ENCODE assay signal across 9 mouse cellular contexts in genomic region chr14:61650291-61650960, GRCm38 (mm10). TPM values are rescaled to one million over a fixed set of nuclear protein-coding genes. Genes with fewer than 3 reads are reported as not detected.
DNase-seq lines count a peak whose midpoint lies in the region; ATAC-seq and TF ChIP-seq lines count a peak whose summit lies in the region.
"Had no signal": no experiment of that assay in that cellular context is flagged by ENCODE, and none has a peak within 500 bp of the region (broad histone marks: within the 10 kb centered on the region; RNA-seq: fewer than 3 reads in every experiment).

No protein-coding gene starts in this region.

- H3K4me2 ChIP-seq in hindbrain, postnatal 0 days (ENCODE audit: low read depth, low read length) = no peak overlapping the region
- H3K4me2 ChIP-seq in hindbrain, embryonic 13.5 days = no peak overlapping the region
- H3K4me2 ChIP-seq in forebrain, postnatal 0 days (ENCODE audit: low read depth) = no peak overlapping the region

- ATAC-seq in hindbrain, postnatal 0 days = no peak
- no peak for ATAC-seq in hindbrain, embryonic 13.5 days (ENCODE audit: low FRiP score)
- no peak for ATAC-seq in forebrain, postnatal 0 days
- ATAC-seq in erythroid progenitor cell, adult 5-6 weeks (replicated peaks; ENCODE audit: low FRiP score, poor library complexity, severe bottlenecking) = no peak

- TF ChIP-seq CTCF in hindbrain, postnatal 0 days (IDR thresholded peaks at IDR 0.05; ENCODE audit: low read depth) = peak; percentile 75
- TF ChIP-seq CTCF in forebrain, postnatal 0 days (IDR thresholded peaks at IDR 0.05; ENCODE audit: low read depth) = peak; percentile 76

- peak; percentile 77 for DNase-seq in hindbrain, postnatal 0 days (ENCODE audit: low spot score)
- peak; percentile 41 to 42 for DNase-seq in B cell, adult 2 months
- peak; percentile 25 for DNase-seq in ZHBTc4 (ENCODE audit: low read depth, low spot score)
- DNase-seq in forebrain, postnatal 0 days = peak; percentile 82
- peak; percentile 28 for DNase-seq in left cerebral cortex, postnatal 4 days
- peak; percentile 72 for DNase-seq in naive thymus-derived CD4-positive, alpha-beta T cell, adult 2 months (ENCODE audit: low read depth)

- H3K36me3 ChIP-seq in hindbrain, postnatal 0 days (ENCODE audit: insufficient read depth, low read length) = no peaks in the 10 kb centered on the region
- no peaks in the 10 kb centered on the region for H3K36me3 ChIP-seq in hindbrain, embryonic 13.5 days
- no peaks in the 10 kb centered on the region for H3K36me3 ChIP-seq in forebrain, postnatal 0 days (ENCODE audit: insufficient read depth)
- H3K36me3 ChIP-seq: embryonic facial prominence, embryonic 12.5 days had no signal

- intact Hi-C loops in left cerebral cortex, postnatal 4 days (cut with DNase I) = loop anchor here (5.0 to 10.0 kb wide), 2 partner anchors 597 to 684 kb away; no protein-coding TSS in a partner anchor

- no peak overlapping the region for H3K4me3 ChIP-seq in hindbrain, postnatal 0 days (ENCODE audit: low read length)
- H3K4me3 ChIP-seq in hindbrain, embryonic 13.5 days = no peak overlapping the region
- no peak overlapping the region for H3K4me3 ChIP-seq in forebrain, postnatal 0 days (ENCODE audit: low read depth, low read length)
- H3K4me3 ChIP-seq: embryonic facial prominence, embryonic 12.5 days had no signal

- no peak overlapping the region for H3K27ac ChIP-seq in hindbrain, postnatal 0 days
- no peak overlapping the region for H3K27ac ChIP-seq in hindbrain, embryonic 13.5 days
- no peak overlapping the region for H3K27ac ChIP-seq in forebrain, postnatal 0 days (ENCODE audit: low read depth, low read length)
- H3K27ac ChIP-seq: embryonic facial prominence, embryonic 12.5 days had no signal

- H3K9ac ChIP-seq in hindbrain, postnatal 0 days (replicated peaks; ENCODE audit: low read length) = no peak overlapping the region
- no peak overlapping the region for H3K9ac ChIP-seq in hindbrain, embryonic 13.5 days
- no peak overlapping the region for H3K9ac ChIP-seq in forebrain, postnatal 0 days
- H3K9ac ChIP-seq: embryonic facial prominence, embryonic 12.5 days had no signal

- H3K4me1 ChIP-seq in hindbrain, postnatal 0 days (ENCODE audit: insufficient read depth, low read length) = peaks cover 4% of the 10 kb centered on the region; the same call in 1 of the 2 replicates
- peaks cover 9% of the 10 kb centered on the region for H3K4me1 ChIP-seq in hindbrain, embryonic 13.5 days (replicated peaks)
- 0 out of 2 replicates have a peak, but pooled peaks cover 3% of the 10 kb centered on the region for H3K4me1 ChIP-seq in forebrain, postnatal 0 days (ENCODE audit: insufficient read depth)

- 42% methylated on average over 9 of the region's 9 CpGs for WGBS in hindbrain, postnatal 0 days
- 40% methylated on average over 9 of the region's 9 CpGs for WGBS in hindbrain, embryonic 13.5 days
- 36% methylated on average over 9 of the region's 9 CpGs for WGBS in forebrain, postnatal 0 days

- no peaks in the 10 kb centered on the region for H3K27me3 ChIP-seq in hindbrain, postnatal 0 days (ENCODE audit: insufficient read depth, low read length)
- H3K27me3 ChIP-seq in hindbrain, embryonic 13.5 days = no peaks in the 10 kb centered on the region
- H3K27me3 ChIP-seq in forebrain, postnatal 0 days (ENCODE audit: insufficient read depth, low read length) = no peaks in the 10 kb centered on the region
- H3K27me3 ChIP-seq: embryonic facial prominence, embryonic 12.5 days had no signal

- no peaks in the 10 kb centered on the region for H3K9me3 ChIP-seq in hindbrain, postnatal 0 days (ENCODE audit: low read length)
- no peaks in the 10 kb centered on the region for H3K9me3 ChIP-seq in hindbrain, embryonic 13.5 days
- no peaks in the 10 kb centered on the region for H3K9me3 ChIP-seq in forebrain, postnatal 0 days (ENCODE audit: low read length)
- H3K9me3 ChIP-seq: embryonic facial prominence, embryonic 12.5 days had no signal

RNA-seq across cellular contexts. Expression of gene Kcnrg, which starts 43.2 kb away (rescaled TPM):
- 1.2 and 2.5 TPM in 2 replicates for total RNA-seq in hindbrain, postnatal 0 days (2014; rRNA removed)
- 1.5 TPM in 2 replicates for polyA plus RNA-seq in hindbrain, postnatal 0 days (2015; fragmentation: Nextera tagmentation; extraction: Ambion mirVana)
- 3.6 and 4.0 TPM in 2 replicates for polyA plus RNA-seq in hindbrain, embryonic 13.5 days (2015; fragmentation: Nextera tagmentation; extraction: Ambion mirVana)
- total RNA-seq in forebrain, postnatal 0 days (2014; rRNA removed) = 4.1 and 4.4 TPM in 2 replicates
- polyA plus RNA-seq in forebrain, postnatal 0 days (2015; fragmentation: Nextera tagmentation; extraction: Ambion mirVana) = 1.6 and 2.6 TPM in 2 replicates
- total RNA-seq in left cerebral cortex, postnatal 4 days (2021) = 1 to 10 TPM; 3.3 to 3.8 TPM
- total RNA-seq in erythroid progenitor cell, adult 5-6 weeks (2015; ENCODE audit: low replicate concordance) = not detected in 2 replicates
- not detected in 2 replicates for total RNA-seq in erythroid progenitor cell, adult 5-6 weeks (2017; ENCODE audit: low replicate concordance)

RNA-seq across cellular contexts. Expression of gene Trim13, which starts 52.4 kb away (rescaled TPM):
- total RNA-seq in hindbrain, postnatal 0 days (2014; rRNA removed) = 8.5 and 13.1 TPM in 2 replicates
- polyA plus RNA-seq in hindbrain, postnatal 0 days (2015; fragmentation: Nextera tagmentation; extraction: Ambion mirVana) = 28.1 and 28.6 TPM in 2 replicates
- polyA plus RNA-seq in hindbrain, embryonic 13.5 days (2015; fragmentation: Nextera tagmentation; extraction: Ambion mirVana) = 53.7 and 58.8 TPM in 2 replicates
- total RNA-seq in forebrain, postnatal 0 days (2014; rRNA removed) = 29.0 and 32.4 TPM in 2 replicates
- 44.0 and 46.0 TPM in 2 replicates for polyA plus RNA-seq in forebrain, postnatal 0 days (2015; fragmentation: Nextera tagmentation; extraction: Ambion mirVana)
- total RNA-seq in left cerebral cortex, postnatal 4 days (2021) = 10 to 100 TPM; 26.2 to 26.4 TPM
- total RNA-seq in erythroid progenitor cell, adult 5-6 weeks (2015; ENCODE audit: low replicate concordance) = 4.0 TPM in 1 of 2 replicates, not detected in the other
- 3.1 TPM in 1 of 2 replicates, not detected in the other for total RNA-seq in erythroid progenitor cell, adult 5-6 weeks (2017; ENCODE audit: low replicate concordance)

Comparison
In these comparisons a context has a peak if more than half of its experiments do, and no peak if none do; other contexts are left out.
1. DNase-seq: peak in every context shown above with its lines; median percentile 82 in forebrain, postnatal 0 days; 77 in hindbrain, postnatal 0 days; 72 in naive thymus-derived CD4-positive, alpha-beta T cell, adult 2 months; 42 in B cell, adult 2 months; 28 in left cerebral cortex, postnatal 4 days; 25 in ZHBTc4.